Mouse (Mus musculus) cerebellum, adult 2 months (tissue): ENCODE results near the gene Gfy. TPM values are rescaled to one million over a fixed set of nuclear protein-coding genes. Genes with fewer than 3 reads are reported as not detected.

Experiments
- DNase-seq, 2 experiments: peaks; one replicate each; pipeline ENCODE4 v3.0.0; 2021
- H3K27ac ChIP-seq: fragments of 200-500 bp; 2 replicates; pipeline ENCODE4 v1.5.1; 2012; ENCODE audit warnings: low read length, control low read depth, inconsistent platforms; ENCODE audit not compliant: insufficient read depth
- H3K27me3 ChIP-seq: fragments of 200-500 bp; 2 replicates; pipeline ENCODE4 v1.6.1; 2012; ENCODE audit warnings: inconsistent platforms, mild to moderate bottlenecking, low read length, moderate library complexity; ENCODE audit not compliant: control insufficient read depth, insufficient read depth
- H3K4me1 ChIP-seq: fragments of 200-500 bp; 2 replicates; pipeline ENCODE4 v1.6.1; 2011; ENCODE audit warnings: low read length; ENCODE audit not compliant: control insufficient read depth, insufficient read depth
- H3K4me3 ChIP-seq: fragments of 200-500 bp; replicated peaks from 2 replicates; pipeline ENCODE3; 2011; ENCODE audit warnings: mild to moderate bottlenecking, low read depth, low read length, control low read depth; ENCODE audit not compliant: insufficient read depth
- CTCF ChIP-seq: fragments of 200-500 bp; IDR thresholded peaks from 2 replicates; pipeline ENCODE4 v1.5.1; 2011; ENCODE audit warnings: low read depth, mild to moderate bottlenecking, control low read depth, low read length, moderate library complexity, borderline replicate concordance; ENCODE audit not compliant: insufficient read depth
- POLR2A ChIP-seq: fragments of 200-500 bp; IDR thresholded peaks from 2 replicates; pipeline ENCODE4 v1.6.1; 2011; ENCODE audit warnings: low read length, control low read depth, borderline replicate concordance; ENCODE audit not compliant: insufficient read depth
- WGBS: fragments of 180-500 bp; shearing (Covaris S2); methylation state at CpG from one replicate; pipeline ENCODE4 v1.1.7; 2018; 5-methylcytosine and 5-hydroxymethylcytosine counted together
- polyA plus RNA-seq: library from polyadenylated mRNA; depleted of rRNA; stranded (reverse); fragments of >200 nt; gene quantifications from 2 replicates; pipeline ENCODE4 v1.2.3, GENCODE M21; 2012; rRNA removed

Gene Gfy
- 0.54 and 0.57 TPM in 2 replicates for polyA plus RNA-seq

DNA sequence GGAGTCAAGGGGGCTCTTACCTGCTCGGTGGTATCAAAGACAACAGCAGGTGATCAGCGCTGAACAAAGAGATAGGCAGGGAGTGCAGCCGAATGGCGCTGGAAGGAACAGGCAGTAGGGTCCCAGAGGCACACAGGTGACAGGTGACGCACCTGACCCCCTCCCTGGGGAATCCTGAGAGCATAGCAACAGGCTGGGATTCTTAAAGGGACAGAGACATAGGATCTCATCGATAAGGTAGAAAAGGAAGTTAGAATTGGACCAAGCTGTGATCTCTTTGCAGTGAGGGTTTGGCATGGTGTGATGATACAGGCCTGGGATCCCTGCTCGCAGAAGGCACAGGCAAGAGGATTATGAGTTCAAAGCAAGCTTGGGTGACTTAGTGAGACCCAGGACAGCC is at the start of gene Gfy:
Gene Gfy, minus strand, starts transcription at position 101 of the 400 bp plus-strand sequence.
- no peaks in the 10 kb centered on the region; the same call in 1 of the 2 replicates for H3K27me3 ChIP-seq
- no peak within 1 kb of the TSS for H3K27ac ChIP-seq
- TF ChIP-seq CTCF, result no peak
- TF ChIP-seq POLR2A, result no peak
- DNase-seq, result no peak
- 41% methylated on average over 7 of the region's 7 CpGs for WGBS
- no peak within 1 kb of the TSS for H3K4me3 ChIP-seq
- H3K4me1 ChIP-seq, result peaks cover 14% of the 10 kb centered on the region

DNA sequence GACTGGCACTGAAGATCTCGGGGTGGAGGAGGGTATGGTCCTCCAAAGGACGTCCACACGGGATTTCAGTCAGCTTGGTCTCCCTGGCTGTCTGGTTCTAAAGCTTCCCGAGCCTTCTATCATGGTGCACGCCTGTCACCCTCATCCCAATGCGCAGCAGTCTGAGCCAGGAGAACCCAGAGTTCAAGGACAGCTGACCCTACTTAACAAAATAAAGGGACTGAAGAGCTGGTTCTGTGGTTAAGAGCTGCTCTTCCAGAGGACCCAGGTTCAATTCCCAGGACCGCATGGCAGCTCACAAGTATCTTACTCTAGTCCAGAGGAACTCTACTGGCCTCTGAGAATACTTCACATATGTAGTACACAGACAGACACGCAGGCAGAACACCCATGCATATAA is 49.7 kb upstream of the Gfy start:
- TF ChIP-seq CTCF (no peak), POLR2A (no peak)
- WGBS, result 90% methylated on average over 8 of the region's 8 CpGs
- Histone ChIP-seq H3K4me1 (peaks cover 6% of the 10 kb centered on the region), H3K27ac (no peak overlapping the region), H3K4me3 (no peak overlapping the region), H3K27me3 (no peaks in the 10 kb centered on the region)
- no peak for DNase-seq

DNA sequence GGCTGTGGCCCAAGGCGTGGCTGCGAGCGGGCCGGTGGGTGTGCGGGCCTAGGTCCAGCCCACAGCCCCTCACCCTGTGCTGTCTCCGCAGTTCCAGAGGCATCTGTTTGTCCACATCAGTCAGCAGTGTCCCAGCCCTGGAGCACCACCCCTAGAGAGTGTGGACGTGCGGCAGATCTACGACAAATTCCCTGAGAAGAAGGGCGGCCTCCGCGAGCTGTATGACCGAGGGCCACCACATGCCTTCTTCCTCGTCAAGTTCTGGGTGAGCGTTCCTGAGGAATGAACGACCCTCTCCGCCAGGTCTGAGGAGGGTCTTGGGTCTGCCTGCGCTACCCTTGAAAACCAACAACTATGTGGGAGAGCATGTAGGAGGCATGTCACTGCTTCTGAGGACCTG is 49.2 kb upstream of the Gfy start:
- DNase-seq, result no peak
- Histone ChIP-seq H3K27ac (no peak overlapping the region), H3K27me3 (no peaks in the 10 kb centered on the region), H3K4me3 (no peak overlapping the region), H3K4me1 (peaks cover 1% of the 10 kb centered on the region)
- 57% methylated on average over 18 of the region's 18 CpGs for WGBS
- TF ChIP-seq CTCF, result no peak
- TF ChIP-seq POLR2A, result no peak

DNA sequence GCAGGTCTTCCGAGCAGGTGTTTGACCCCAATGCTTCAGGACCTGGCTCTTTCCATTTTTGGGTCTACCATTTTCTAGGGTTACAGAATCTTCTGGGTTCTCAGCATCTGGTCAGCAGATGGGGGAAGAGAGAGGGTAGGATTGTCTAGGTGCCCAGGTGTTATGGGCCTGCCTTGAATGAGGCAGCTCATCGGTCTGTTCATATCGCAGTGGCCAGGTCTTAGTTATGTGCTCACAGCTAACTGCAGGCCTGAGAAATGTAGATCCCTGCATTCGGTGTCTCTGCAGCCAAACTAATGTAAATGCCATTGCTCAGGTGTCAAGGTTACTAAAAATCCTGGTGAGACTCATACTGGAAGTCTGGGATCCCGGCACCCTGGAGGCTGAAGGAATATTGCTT is 47.1 kb upstream of the Gfy start:
- TF ChIP-seq CTCF (no peak), POLR2A (no peak)
- no peak overlapping the region for H3K4me3 ChIP-seq
- WGBS, result 96% methylated on average over 5 of the region's 5 CpGs
- H3K27me3 ChIP-seq, result no peaks in the 10 kb centered on the region
- DNase-seq, result no peak
- no peak overlapping the region for H3K27ac ChIP-seq
- no peaks in the 10 kb centered on the region for H3K4me1 ChIP-seq

DNA sequence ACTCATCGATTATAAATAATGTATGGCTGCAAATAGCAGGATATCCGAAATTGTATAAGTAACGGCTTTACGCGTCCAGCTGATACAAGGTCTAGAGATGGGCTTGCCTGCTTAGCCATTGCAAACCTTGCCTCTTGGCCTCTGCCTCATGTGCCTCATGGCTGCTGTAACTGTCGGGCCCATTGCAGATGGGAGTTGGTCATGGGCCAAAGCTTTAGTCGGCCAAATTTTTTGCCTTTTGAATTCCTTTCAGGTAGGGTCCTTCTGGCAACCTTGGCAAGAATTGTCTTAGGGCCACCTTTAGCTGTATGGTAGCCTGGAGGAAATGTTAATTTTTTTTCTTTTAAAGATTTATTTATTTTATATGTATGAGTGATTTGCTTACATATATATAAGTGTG is 45.5 kb upstream of the Gfy start:
- no peak for DNase-seq
- 70% methylated on average over 7 of the region's 7 CpGs for WGBS
- Histone ChIP-seq H3K4me1 (no peaks in the 10 kb centered on the region), H3K4me3 (no peak overlapping the region), H3K27ac (no peak overlapping the region), H3K27me3 (no peaks in the 10 kb centered on the region)
- TF ChIP-seq CTCF (no peak), POLR2A (no peak)

DNA sequence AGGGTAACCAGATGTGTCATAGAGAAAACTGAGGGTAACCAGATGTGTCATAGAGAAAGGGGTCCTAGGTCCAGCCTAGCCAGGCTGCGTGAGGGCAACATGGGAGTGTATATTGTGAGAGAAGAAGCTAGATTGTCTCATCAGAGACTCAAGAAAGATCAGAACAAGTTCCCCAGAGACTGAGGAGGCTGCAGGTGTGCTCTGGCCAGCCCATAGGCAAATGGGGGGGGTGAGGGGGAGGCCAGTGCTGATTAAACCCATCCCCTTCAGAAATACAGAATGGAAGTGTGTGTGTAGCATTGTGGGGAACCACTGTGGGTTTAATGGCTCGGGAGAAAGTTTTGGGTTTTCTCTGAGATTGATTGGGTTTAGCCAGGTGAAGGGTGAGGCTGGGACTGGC is 42.3 kb upstream of the Gfy start:
- Histone ChIP-seq H3K27ac (no peak overlapping the region), H3K4me3 (no peak overlapping the region), H3K27me3 (no peaks in the 10 kb centered on the region), H3K4me1 (no peaks in the 10 kb centered on the region)
- DNase-seq, result no peak
- TF ChIP-seq CTCF, result no peak
- TF ChIP-seq POLR2A, result no peak
- 88% methylated on average over 2 of the region's 2 CpGs for WGBS

DNA sequence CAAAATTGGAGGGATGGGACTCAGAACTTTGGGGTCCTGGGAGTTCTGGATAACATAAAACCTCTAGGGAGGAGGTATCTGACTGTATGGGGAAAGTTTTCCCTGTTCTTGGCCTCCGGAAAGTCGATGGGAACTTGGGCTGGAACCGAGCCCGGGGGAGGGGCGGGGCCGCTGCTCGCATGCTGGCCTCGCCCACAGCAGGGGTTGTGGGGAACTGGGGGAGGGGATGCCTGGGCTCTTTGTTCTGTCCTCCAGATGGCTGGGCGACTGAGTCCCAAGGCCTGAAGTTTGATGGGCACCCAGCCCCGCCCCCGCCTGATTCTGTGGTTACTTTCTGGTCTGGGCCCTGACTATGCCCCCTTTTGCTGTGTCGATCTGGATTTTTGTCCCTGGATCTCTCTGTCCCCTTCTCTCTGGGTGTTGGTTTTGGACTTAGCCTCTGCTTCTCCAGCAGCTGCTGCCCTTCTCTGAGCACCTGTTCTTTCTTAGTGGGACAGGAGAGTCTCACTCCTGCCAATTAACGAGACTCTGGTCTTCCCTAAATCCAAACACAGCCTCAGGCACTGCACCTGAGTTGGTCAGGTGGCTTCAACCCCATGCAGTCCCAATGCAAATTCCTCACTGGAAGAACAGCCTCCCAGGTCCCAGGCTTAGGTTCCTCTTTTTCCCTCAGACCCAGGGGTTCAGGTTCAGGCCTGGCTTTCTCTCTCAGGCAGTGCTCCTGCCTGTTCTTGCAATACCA is 37.2 kb upstream of the Gfy start:
- peaks cover 2% of the 10 kb centered on the region; the same call in 1 of the 2 replicates for H3K27me3 ChIP-seq
- H3K27ac ChIP-seq, result no peak overlapping the region
- 8% methylated on average over 13 of the region's 13 CpGs for WGBS
- no peaks in the 10 kb centered on the region; the same call in 1 of the 2 replicates for H3K4me1 ChIP-seq
- TF ChIP-seq POLR2A, result no peak
- TF ChIP-seq CTCF, result no peak
- H3K4me3 ChIP-seq, result no peak overlapping the region
- DNase-seq, result no peak

DNA sequence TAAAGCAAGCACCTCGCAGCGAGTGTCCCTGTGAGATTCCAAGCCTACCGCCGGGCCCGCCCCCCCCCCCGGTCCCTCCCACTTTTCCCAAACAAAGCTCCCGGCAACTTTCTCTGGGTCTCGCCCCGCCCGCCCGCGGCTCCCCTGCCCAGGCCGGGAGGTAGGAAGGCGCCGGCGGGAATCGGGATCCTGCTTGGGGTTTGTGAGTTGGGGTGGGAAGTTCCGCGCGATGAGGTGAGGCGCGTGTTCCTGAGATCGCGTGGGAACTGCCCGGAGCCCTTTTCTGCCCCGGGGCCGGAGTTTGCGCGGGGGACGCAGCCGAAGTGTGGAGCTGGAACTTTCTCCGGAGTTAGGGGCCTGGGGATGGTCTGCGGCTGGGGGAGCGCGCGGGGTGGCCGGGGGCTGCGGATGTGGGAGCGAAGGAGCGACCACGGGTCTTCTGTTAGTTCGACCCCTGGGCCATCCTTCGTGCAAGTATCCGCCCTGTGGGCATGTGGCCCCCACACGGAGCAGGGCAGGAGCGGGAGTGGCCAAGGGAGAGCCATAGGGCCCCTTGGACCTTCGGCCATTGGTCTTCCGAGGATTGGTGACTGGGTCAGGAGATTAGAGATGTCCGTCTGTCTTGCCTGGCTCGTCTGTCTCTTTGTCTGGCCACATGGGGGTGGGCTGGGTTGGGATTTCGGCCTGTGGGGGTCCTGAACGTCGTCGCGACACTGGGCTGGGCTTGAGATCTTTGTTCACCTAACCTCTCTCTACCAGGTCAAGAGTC is 36.5 kb upstream of the Gfy start, which contains the start of gene Tead2:
Gene Tead2, plus strand, starts transcription at position 81 of the 769 bp plus-strand sequence.
- DNase-seq, result no peak
- Histone ChIP-seq H3K27me3 (peaks cover 2% of the 10 kb centered on the region; the same call in 1 of the 2 replicates), H3K4me3 (peak within 1 kb of the TSS; percentile 25), H3K4me1 (no peaks in the 10 kb centered on the region; the same call in 1 of the 2 replicates), H3K27ac (no peak within 1 kb of the TSS)
- 2% methylated on average over 55 of the region's 55 CpGs for WGBS
- TF ChIP-seq POLR2A (no peak), CTCF (no peak)

DNA sequence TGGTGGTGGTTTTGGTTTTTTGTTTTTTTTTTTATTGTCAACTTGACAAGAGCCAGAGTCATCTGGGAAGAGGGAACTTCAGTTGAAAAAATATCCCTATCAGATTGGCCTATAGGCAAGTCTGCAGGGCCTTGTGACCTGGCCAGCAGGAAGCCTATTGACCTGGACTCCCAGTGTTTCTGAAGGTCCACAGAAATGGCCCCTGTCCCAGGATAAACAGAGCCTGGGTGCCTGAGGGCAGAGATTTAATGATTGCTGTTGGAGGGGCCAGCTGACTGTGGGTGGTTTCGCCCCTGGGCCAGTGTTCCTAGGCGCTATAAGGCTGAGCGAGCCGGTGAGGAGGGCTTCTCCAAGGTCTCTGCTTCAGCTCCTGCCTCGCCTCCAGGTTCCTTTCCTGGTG is 34.3 kb upstream of the Gfy start:
- Histone ChIP-seq H3K27me3 (peaks cover 2% of the 10 kb centered on the region; the same call in 1 of the 2 replicates), H3K4me3 (no peak overlapping the region), H3K4me1 (no peaks in the 10 kb centered on the region; the same call in 1 of the 2 replicates), H3K27ac (no peak overlapping the region)
- 86% methylated on average over 5 of the region's 5 CpGs for WGBS
- TF ChIP-seq CTCF (no peak), POLR2A (no peak)
- no peak for DNase-seq
